Mouse (Mus musculus) inflammation-experienced regulatory T-cells, adult 6 months (primary cell): ENCODE measurements around the gene Olfr735. TPM values are rescaled to one million over a fixed set of nuclear protein-coding genes. Genes with fewer than 3 reads are reported as not detected.

Source experiments
- ATAC-seq: one replicate; pipeline ENCODE4 v1.8.0; 2017
- polyA plus RNA-seq, 3 experiments: library from polyadenylated mRNA; unstranded; fragments of 100-300 nt; shearing (Covaris generic); gene quantifications; one replicate each; pipeline ENCODE4 v1.2.1; 2017

The Olfr735 gene
- polyA plus RNA-seq = not detected

DNA sequence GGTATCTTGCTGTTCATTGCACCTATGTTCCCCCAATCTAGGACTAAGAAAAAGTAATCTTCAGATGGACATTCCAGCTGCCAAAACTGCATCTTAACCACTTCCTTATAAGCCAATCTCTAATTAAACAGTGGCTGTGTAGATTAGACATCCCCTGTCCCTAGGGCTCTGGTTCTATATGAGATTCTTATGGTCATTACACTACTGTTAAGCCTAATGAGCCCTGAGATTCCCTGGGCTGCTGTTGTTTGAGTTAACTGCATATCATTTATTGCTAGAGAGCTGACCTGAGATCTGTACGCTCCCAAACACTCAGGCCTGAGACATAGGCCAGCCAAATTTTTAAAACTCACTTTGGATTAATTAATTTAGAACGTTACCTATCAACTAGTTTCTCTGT lies at the start of gene Olfr735:
Gene Olfr735, minus strand, starts transcription at position 77 of the 400 bp plus-strand sequence.
- no peak for ATAC-seq

DNA sequence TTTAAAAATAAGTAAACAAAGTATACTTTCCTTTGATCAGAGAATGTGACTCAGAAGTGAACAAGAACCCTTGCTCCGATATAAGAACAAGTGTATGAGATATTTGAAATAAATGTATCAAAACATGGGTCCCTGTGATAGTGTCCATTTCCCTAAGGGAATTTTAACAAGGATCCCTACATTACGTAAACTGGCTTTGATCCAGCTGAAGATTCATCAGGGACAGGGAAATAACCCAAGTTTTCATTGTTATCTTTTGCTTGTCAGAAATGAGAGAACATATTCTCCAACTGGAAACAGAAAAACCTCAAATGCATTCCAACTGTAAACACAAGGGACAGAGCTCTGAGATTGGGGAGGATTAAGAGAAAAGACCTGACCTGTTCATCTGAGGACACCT lies 32.2 kb upstream of the Olfr735 start, which contains the start of gene Olfr736:
Gene Olfr736, plus strand, starts transcription at position 301 of the 400 bp plus-strand sequence.
- ATAC-seq = no peak

- ATAC-seq = no peak
Observed at GRCm38 (mm10) chr14:50363561-50363960, 14.9 kb upstream of the Olfr735 start.

GRCm38 (mm10) chr14:50360480-50360879 lies 11.8 kb upstream of the Olfr735 start:
- ATAC-seq = no peak

GRCm38 (mm10) chr14:50357593-50357992 lies 8.9 kb upstream of the Olfr735 start, which contains the start of gene Tlr11:
Gene Tlr11 (plus strand): TSS chr14:50357914.
- ATAC-seq = no peak

GRCm38 (mm10) chr14:50356725-50357124 lies 8.1 kb upstream of the Olfr735 start:
- no peak for ATAC-seq

DNA sequence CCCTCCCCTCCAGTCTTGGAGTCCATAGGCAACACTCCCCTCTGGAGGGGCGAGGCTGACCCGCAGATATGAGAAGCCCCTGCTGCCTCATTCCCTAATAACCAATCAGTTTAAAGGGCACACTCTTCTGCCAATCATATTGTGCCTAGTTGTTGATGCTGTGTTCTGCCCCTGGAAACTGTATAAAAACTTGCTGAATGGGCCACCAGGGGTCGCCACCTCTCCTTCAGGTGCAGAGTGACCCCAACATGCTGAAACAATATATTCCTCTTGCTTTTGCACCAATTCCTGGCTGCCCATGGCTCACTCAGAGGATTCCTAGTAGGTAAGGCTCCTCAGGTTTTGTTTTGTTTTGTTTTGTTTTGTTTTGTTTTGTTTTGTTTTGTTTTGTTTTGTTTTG lies 3.8 kb upstream of the Olfr735 start:
- ATAC-seq = no peak

DNA sequence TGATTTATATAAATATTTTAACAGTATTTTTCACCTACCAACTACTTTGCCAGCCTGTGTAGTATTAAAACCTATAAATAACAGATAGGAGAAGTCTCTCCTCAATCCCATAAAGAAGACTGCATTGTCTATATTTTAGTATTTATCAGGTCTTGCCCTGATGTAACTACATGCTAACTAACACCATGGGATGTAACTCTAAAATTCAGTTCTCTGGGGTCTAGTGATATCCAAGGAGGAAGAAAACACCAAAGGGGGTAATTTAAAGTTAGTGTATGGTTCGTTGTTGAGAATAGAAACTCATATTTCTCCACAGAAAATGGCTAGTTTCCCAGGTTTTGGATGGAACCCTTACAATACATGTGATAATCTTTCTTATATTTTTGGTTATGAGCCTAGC lies 22.0 kb downstream of the Olfr735 start, which contains the start of gene Olfr734:
Gene Olfr734, minus strand, starts transcription at position 101 of the 400 bp plus-strand sequence.
- no peak for ATAC-seq

- no peak for ATAC-seq
Observed at GRCm38 (mm10) chr14:50301422-50301821, 47.2 kb downstream of the Olfr735 start, which contains the start of gene Olfr733. Gene Olfr733 (minus strand): TSS chr14:50301522.

Other genes with a start within 250 kb of the Olfr735 start
- under 1 TPM in 1 of 3 experiments, not detected in 2; 0.28 TPM for gene Olfr727, start 225.7 kb downstream of the Olfr735 start, polyA plus RNA-seq
- not detected for gene Olfr728, start 206.2 kb downstream of the Olfr735 start, polyA plus RNA-seq
- not detected for gene Olfr729, start 196.0 kb downstream of the Olfr735 start, polyA plus RNA-seq
- gene Olfr730, start 160.7 kb downstream of the Olfr735 start, polyA plus RNA-seq = not detected
- gene Olfr731, start 107.0 kb downstream of the Olfr735 start, polyA plus RNA-seq = not detected
- not detected for gene Olfr732, start 64.7 kb downstream of the Olfr735 start, polyA plus RNA-seq
- not detected for gene Olfr733, start 47.4 kb downstream of the Olfr735 start, polyA plus RNA-seq
- not detected for gene Olfr734, start 22.1 kb downstream of the Olfr735 start, polyA plus RNA-seq
- gene Tlr11, start 9.0 kb upstream of the Olfr735 start, polyA plus RNA-seq = under 1 TPM in 1 of 3 experiments, not detected in 2; 0.20 TPM
- gene Olfr736, start 32.3 kb upstream of the Olfr735 start, polyA plus RNA-seq = not detected
- not detected for gene Olfr738, start 58.7 kb upstream of the Olfr735 start, polyA plus RNA-seq
- gene Olfr739, start 69.8 kb upstream of the Olfr735 start, polyA plus RNA-seq = not detected
- gene Olfr740, start 96.7 kb upstream of the Olfr735 start, polyA plus RNA-seq = not detected
- not detected for gene Olfr741, start 123.9 kb upstream of the Olfr735 start, polyA plus RNA-seq
- gene Olfr742, start 154.7 kb upstream of the Olfr735 start, polyA plus RNA-seq = not detected
- not detected for gene Olfr743, start 173.0 kb upstream of the Olfr735 start, polyA plus RNA-seq